Mouse (Mus musculus) MEL (cell line): ENCODE measurements around the gene Renbp.

Experiments used
- CHD2 ChIP-seq: IDR thresholded peaks from 2 replicates; pipeline ENCODE4 v1.6.1; 2011; ENCODE audit warnings: low read length, improper control_type of control experiment
- CTCF ChIP-seq, 3 experiments: IDR thresholded peaks in 2 of 3; conservative IDR thresholded peaks in 1 of 3; 2 replicates each; pipeline ENCODE4 v1.5.1; 2011 to 2012; ENCODE audit warnings: low read length in 3 of 3, low read depth in 2 of 3, mild to moderate bottlenecking in 2 of 3, improper control_type of control experiment in 1 of 3, inconsistent platforms in 1 of 3, mixed read lengths in 1 of 3, moderate library complexity in 1 of 3; ENCODE audit not compliant: control insufficient read depth in 1 of 3, insufficient read depth in 1 of 3, poor library complexity in 1 of 3, severe bottlenecking in 1 of 3
- ELF1 ChIP-seq: IDR thresholded peaks from 2 replicates; pipeline ENCODE4 v1.6.1; 2014; ENCODE audit warnings: low read depth, mild to moderate bottlenecking, inconsistent platforms, low read length, improper control_type of control experiment, moderate library complexity
- POLR2A ChIP-seq, 2 experiments: IDR thresholded peaks; 2 replicates each; pipeline ENCODE4 v1.6.1; 2011 to 2012; ENCODE audit warnings: low read length in 2 of 2, mild to moderate bottlenecking in 2 of 2, control low read depth in 1 of 2, improper control_type of control experiment in 1 of 2, low read depth in 1 of 2, moderate library complexity in 1 of 2; ENCODE audit not compliant: control insufficient read depth in 1 of 2, insufficient read depth in 1 of 2, poor library complexity in 1 of 2
- POLR2AphosphoS2 ChIP-seq: IDR thresholded peaks from 2 replicates; pipeline ENCODE4 v1.6.1; 2011; ENCODE audit warnings: low read length, improper control_type of control experiment
- UBTF ChIP-seq: IDR thresholded peaks from 2 replicates; pipeline ENCODE4 v1.6.1; 2012; ENCODE audit warnings: low read depth, mild to moderate bottlenecking, inconsistent platforms, low read length, improper control_type of control experiment, moderate library complexity, borderline replicate concordance; ENCODE audit not compliant: insufficient read depth
- ZMIZ1 ChIP-seq: IDR thresholded peaks from 2 replicates; pipeline ENCODE4 v1.6.1; 2012; ENCODE audit warnings: low read depth, mild to moderate bottlenecking, inconsistent platforms, low read length, improper control_type of control experiment, moderate library complexity

DNA sequence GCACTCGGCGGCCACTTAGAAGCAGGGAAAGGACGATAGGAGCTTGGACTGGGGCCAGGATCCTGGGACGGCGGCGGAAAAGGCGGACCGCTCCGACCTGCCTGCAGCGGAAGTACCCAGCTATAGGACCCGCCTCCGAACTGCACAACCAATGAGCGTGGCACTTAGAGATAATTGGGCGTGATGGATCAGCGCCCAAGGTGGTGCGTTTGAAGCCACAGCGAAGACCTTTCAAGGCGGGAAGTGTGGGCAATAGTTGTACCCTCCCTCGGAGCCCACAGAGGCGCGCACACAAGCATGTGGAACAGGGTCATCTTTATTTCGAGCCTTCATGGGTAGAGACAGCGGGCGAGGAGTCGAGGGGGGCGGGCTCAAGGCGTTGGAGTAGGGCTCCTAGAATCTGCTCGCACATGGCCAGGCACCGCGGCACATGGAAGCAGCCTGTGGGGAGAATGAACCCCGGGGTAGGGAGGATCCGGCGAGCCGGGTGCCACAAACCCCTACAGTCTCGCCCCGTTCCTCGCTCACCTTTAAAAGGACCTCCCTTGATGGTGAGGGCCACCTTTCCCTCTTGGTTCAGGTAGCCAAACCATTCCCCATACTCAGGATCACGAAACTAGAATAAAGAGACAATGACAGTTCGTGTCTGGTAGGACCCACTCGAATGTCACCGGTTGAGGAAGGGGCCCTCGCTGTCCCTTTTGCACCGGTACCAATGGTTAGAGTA, 8.7 kb downstream of the Renbp start, which contains the start of the genes Arhgap4 and Naa10:
- TF ChIP-seq POLR2AphosphoS2, result peak; percentile 89
- no peak for TF ChIP-seq CHD2
- TF ChIP-seq ELF1, result no peak
- no peak for TF ChIP-seq UBTF
- peak; percentile 86; the same call in 1 of the 2 replicates for TF ChIP-seq ZMIZ1
- TF ChIP-seq POLR2A (IDR thresholded peaks at IDR 0.05; ENCODE audit: control insufficient read depth in 1 of 2, insufficient read depth in 1 of 2, low read depth in 1 of 2, low read length in 2 of 2, poor library complexity in 1 of 2), result peak; percentile 46 to 83; a peak in 2 of 4 replicates
- no peak for TF ChIP-seq CTCF (IDR thresholded peaks at IDR 0.05 in 2 of 3, conservative IDR thresholded peaks at IDR 0.05 in 1 of 3; ENCODE audit: control insufficient read depth in 1 of 3, insufficient read depth in 1 of 3, low read depth in 2 of 3, low read length in 3 of 3, poor library complexity in 1 of 3, severe bottlenecking in 1 of 3)
